Mouse (Mus musculus) CH12.LX (cell line): Measurements from ENCODE around the gene Fbxl18.

Source experiments
- CTCF ChIP-seq, 2 experiments: IDR thresholded peaks in 1 of 2; conservative IDR thresholded peaks in 1 of 2; 2 replicates each; pipeline ENCODE4 v1.5.1; 2011 to 2012; ENCODE audit warnings: low read depth in 2 of 2, low read length in 2 of 2, improper control_type of control experiment in 1 of 2, inconsistent platforms in 1 of 2, mild to moderate bottlenecking in 1 of 2, moderate library complexity in 1 of 2
- MAFK ChIP-seq: IDR thresholded peaks from 2 replicates; pipeline ENCODE4 v1.6.1; 2011; ENCODE audit warnings: low read length, improper control_type of control experiment; ENCODE audit not compliant: insufficient replicate concordance
- POLR2A ChIP-seq: IDR thresholded peaks from 2 replicates; pipeline ENCODE4 v1.6.1; 2011; ENCODE audit warnings: low read depth, mild to moderate bottlenecking, improper control_type of control experiment, low read length
- SIN3A ChIP-seq: IDR thresholded peaks from 2 replicates; pipeline ENCODE4 v1.6.1; 2012; ENCODE audit warnings: low read length, improper control_type of control experiment, inconsistent platforms

GRCm38 (mm10) chr5:142886761-142887160 is 8.5 kb downstream of the Fbxl18 start:
- TF ChIP-seq MAFK (no peak), POLR2A (no peak), CTCF (conservative IDR thresholded peaks at IDR 0.05 in 1 of 2, IDR thresholded peaks at IDR 0.05 in 1 of 2; ENCODE audit: low read depth in 2 of 2, low read length in 2 of 2) (no peak), SIN3A (no peak)
